Mouse (Mus musculus): ENCODE data around the gene Fam122a. TPM values are rescaled to one million over a fixed set of nuclear protein-coding genes. Genes with fewer than 3 reads are reported as not detected.
A peak's percentile ranks its signal among the peaks of the same experiment; 100 is the strongest.

Gene Fam122a
- polyA plus RNA-seq (2015; fragmentation: Nextera tagmentation; extraction: Ambion mirVana) = 49.9 and 55.2 TPM in 2 replicates

DNA sequence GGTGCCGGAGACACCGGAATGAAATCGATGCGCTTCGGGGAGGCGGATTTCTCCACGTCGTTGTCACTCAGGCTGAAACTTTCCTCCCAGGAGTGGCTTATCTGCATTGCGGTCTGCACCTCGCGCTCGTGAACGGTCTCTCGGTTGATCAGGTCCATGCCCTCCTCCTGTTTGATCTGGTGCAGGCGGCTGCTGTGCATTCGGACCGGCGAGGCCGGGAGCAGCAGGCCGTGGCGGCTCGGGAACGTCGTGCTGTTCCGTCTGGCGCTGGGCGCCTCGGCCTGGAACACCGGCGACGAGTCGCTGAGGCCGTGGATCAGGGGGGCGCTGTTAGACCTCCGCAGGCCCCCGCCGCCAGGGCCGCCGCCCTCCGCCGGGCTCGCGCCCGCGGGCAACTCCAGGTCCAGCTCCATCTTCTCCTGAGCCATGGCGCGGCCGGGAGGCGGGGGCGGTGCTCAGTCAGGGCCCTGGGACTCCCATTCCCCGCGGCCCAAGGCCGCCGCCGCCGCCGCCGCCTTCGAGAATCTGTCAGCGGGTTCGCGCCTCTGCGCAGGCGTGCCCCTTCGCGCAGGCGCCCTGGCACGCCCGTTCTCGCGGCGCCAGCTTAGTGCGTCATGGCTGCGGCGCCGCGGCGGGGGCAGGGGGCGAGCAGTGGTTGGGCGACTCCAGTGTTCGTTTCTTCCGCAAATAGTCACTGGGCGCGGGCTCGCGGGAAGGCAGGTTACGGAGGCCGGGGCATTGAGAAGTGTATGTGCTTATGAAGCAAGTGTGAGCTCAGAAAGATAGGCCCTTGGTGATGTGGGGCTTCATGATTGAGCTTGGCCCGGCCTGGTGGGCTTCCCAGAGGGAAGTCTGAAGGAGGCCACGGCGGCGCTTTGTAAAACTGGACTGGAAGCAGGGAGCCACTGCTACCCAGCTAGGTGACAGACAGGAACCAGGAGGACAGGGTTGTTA lies at the start of gene Fam122a:
Gene Fam122a (minus strand): TSS at position 428 of the 954 bp plus-strand sequence.
- H3K27ac ChIP-seq = peak within 1 kb of the TSS; percentile 94
- no peaks in the 10 kb centered on the region for H3K27me3 ChIP-seq (replicated peaks)
- H3K4me3 ChIP-seq (replicated peaks) = peak within 1 kb of the TSS; percentile 81
- no peaks in the 10 kb centered on the region for H3K9me3 ChIP-seq
- H3K36me3 ChIP-seq = no peaks in the 10 kb centered on the region
- under 1% methylated on average over 91 of the region's 92 CpGs for WGBS
- H3K4me2 ChIP-seq = peak within 1 kb of the TSS; percentile 77
- ATAC-seq (ENCODE audit: insufficient read depth, low FRiP score, low read depth) = peak; percentile 92
- peaks cover 7% of the 10 kb centered on the region; the same call in 1 of the 2 replicates for H3K4me1 ChIP-seq
- peak within 1 kb of the TSS; percentile 89 for H3K9ac ChIP-seq

DNA sequence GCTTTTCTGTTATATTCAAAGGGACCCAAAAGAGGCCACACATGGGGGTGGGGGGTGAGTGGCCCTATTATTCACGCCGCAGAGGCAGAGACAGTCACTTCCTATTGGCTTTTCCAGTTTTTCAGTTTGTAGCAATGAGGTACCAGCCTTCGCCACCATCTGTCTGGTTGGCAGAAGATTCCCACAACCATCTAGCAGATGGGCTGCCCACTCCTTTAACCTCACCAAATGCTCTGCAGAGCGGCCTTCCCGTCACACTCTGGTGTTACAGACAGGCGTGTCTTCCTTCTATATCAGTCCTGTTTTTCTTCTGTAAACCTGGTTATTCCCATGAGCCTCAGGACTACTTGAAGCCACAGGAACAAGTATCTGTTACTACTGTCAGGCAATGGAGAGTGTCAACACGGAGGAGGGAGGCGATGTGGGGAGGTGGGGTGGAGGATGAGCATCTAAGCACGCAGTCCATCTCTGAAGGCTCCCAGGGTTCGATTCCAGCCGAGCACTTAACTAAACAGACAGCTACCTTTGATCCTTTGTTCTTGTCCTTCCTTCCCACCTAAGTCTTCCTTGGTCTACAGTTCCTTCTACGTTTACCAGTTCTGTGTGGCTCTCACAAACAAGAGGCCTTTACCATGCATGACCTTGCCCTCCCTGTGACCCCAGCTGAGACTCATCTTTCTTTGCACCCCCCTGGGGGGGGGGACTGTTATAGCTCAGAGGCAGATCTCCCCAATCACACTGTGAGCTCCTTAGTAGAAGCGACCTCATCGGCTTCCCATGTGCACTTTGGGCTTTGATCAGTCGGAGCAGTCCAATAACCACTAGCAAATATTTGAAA lies 46.5 kb upstream of the Fam122a start:
- H3K4me1 ChIP-seq = no peaks in the 10 kb centered on the region
- no peak for ATAC-seq (ENCODE audit: insufficient read depth, low FRiP score, low read depth)
- WGBS = 69% methylated on average over 15 of the region's 15 CpGs
- no peak overlapping the region for H3K4me3 ChIP-seq (replicated peaks)
- H3K4me2 ChIP-seq = no peak overlapping the region
- no peaks in the 10 kb centered on the region for H3K9me3 ChIP-seq
- H3K27ac ChIP-seq = no peak overlapping the region
- no peaks in the 10 kb centered on the region for H3K36me3 ChIP-seq
- H3K27me3 ChIP-seq (replicated peaks) = no peaks in the 10 kb centered on the region
- H3K9ac ChIP-seq = no peak overlapping the region

DNA sequence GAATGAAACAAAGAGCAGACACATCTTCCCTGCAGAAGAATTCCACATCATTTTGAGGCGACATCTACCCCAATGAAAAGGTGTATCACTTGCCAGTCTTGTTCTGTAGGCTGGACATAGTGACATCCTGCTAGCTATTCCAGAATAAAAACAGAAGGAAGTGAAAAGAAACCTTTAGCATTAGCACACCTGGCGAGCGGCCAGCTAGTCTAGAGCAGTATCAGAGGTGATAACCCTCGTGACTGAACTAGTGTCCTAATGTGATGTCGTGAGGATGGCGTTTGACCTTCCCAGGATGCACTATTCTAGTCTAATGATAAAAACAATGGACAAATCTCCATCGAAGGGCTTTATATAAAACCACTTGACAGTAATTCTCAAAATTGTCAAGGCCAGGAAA lies 44.8 kb upstream of the Fam122a start:
- no peak for ATAC-seq (ENCODE audit: insufficient read depth, low FRiP score, low read depth)
- no peak overlapping the region for H3K4me3 ChIP-seq (replicated peaks)
- 83% methylated on average over 7 of the region's 7 CpGs for WGBS
- no peak overlapping the region for H3K4me2 ChIP-seq
- no peaks in the 10 kb centered on the region for H3K36me3 ChIP-seq
- no peaks in the 10 kb centered on the region for H3K4me1 ChIP-seq
- no peak overlapping the region for H3K9ac ChIP-seq
- no peak overlapping the region for H3K27ac ChIP-seq
- H3K9me3 ChIP-seq = no peaks in the 10 kb centered on the region
- H3K27me3 ChIP-seq (replicated peaks) = no peaks in the 10 kb centered on the region

DNA sequence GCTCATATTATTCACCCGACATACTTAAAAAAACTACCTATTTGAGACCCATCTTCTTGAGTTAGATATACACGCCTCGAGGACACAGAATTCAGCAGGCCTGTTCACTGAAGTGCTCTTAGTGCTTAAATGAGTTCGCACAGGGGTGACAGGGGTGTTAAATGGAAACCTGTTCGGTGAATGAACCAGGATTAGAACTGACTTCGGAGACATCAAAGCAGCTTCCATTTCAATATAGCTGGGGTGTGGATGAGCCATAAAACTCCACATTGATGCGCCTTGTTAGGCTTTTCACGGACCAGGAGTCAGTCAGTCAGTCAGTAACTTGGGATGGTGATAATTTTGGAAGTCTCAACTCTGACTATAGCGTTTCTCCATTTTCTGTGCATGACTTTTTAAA lies 44.0 kb upstream of the Fam122a start:
- ATAC-seq (ENCODE audit: insufficient read depth, low FRiP score, low read depth) = no peak
- Histone ChIP-seq H3K9me3 (no peaks in the 10 kb centered on the region), H3K27ac (no peak overlapping the region)

DNA sequence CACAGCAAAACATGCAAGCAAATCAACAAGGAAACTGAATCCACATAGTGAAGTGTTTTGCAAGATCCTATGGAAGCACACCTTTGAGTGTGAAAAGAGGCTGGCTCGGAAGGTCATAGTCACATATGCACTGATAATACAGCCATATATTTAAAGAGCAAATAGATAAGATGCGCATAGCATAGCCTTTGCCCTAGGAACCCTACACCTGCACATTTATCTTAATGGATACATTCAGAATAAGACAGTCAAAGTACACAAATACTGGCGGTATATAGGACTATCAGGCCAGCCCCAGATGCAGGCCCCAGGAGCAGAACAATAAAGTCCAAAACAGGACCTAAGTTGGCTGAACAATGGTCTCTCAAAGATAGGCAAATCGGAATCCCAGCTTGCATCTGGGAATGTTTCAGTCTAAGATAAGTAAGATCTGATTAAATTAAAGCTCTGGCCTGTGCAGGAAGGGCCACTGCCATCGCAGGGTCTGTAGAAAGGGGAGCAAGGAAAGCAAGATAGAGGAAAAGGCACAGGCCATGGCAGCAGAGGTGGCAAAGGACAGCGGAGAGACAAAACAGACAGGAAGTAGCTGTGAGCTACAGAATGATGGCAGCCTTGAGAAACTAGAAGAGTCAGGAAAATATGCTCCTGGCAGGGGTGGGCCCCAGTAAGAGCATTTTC lies 42.7 kb upstream of the Fam122a start:
- no peaks in the 10 kb centered on the region for H3K4me1 ChIP-seq
- no peaks in the 10 kb centered on the region for H3K36me3 ChIP-seq
- ATAC-seq (ENCODE audit: insufficient read depth, low FRiP score, low read depth) = no peak
- H3K9me3 ChIP-seq = no peaks in the 10 kb centered on the region
- no peak overlapping the region for H3K9ac ChIP-seq
- no peak overlapping the region for H3K4me2 ChIP-seq
- 65% methylated on average over 6 of the region's 6 CpGs for WGBS
- no peak overlapping the region for H3K4me3 ChIP-seq (replicated peaks)
- no peaks in the 10 kb centered on the region for H3K27me3 ChIP-seq (replicated peaks)
- no peak overlapping the region for H3K27ac ChIP-seq

More for the DNA sequence above, 44.0 kb upstream of the Fam122a start:
- Histone ChIP-seq H3K27me3 (replicated peaks) (no peaks in the 10 kb centered on the region), H3K36me3 (no peaks in the 10 kb centered on the region), H3K4me2 (no peak overlapping the region), H3K4me1 (no peaks in the 10 kb centered on the region), H3K9ac (no peak overlapping the region), H3K4me3 (replicated peaks) (no peak overlapping the region)
- 82% methylated on average over 9 of the region's 9 CpGs for WGBS

DNA sequence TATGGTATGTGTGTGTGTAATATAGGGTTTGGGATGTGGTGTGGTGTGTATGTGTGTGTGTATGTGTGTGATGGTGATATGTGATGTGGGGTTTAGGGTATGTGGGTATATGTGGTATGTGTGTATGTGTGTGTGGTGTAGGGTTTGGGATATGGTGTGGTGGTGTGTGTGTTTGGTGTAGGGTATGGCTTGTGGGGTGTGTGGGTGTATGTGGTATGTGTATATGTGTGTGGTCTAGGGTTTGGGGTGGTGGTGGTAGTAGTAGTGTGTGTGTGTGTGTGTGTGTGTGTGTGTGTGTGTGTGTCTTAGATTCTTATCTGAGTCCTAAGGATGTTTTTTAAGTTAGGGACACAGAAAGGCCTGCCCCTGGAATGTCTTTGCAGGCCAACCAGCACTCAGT lies 41.2 kb upstream of the Fam122a start:
- Histone ChIP-seq H3K27ac (no peak overlapping the region), H3K4me3 (replicated peaks) (no peak overlapping the region), H3K27me3 (replicated peaks) (no peaks in the 10 kb centered on the region), H3K36me3 (no peaks in the 10 kb centered on the region), H3K4me1 (no peaks in the 10 kb centered on the region), H3K4me2 (no peak overlapping the region), H3K9ac (no peak overlapping the region), H3K9me3 (no peaks in the 10 kb centered on the region)
- ATAC-seq (ENCODE audit: insufficient read depth, low FRiP score, low read depth) = no peak

DNA sequence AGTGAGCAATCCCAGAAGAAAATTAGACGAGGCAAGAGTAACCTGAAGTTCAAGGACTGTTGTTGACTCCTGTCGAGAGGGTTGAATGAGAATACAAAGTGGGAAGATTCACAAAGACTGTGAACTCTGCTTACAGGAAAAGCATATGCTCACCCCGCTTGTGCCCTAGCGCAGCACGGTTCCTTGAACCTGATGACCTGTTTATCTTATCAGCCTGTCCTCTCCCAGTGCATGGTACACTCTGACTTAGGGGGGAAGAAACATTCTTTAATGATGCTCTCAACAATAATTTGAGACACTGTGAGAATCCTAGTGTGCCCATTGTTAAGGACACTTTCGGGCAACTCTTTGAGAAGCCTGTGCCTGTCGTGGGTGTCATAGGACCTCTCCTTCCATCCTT lies 39.9 kb upstream of the Fam122a start:
- 59% methylated on average over 7 of the region's 7 CpGs for WGBS
- H3K9me3 ChIP-seq = no peaks in the 10 kb centered on the region
- no peak overlapping the region for H3K4me2 ChIP-seq
- no peaks in the 10 kb centered on the region for H3K27me3 ChIP-seq (replicated peaks)
- H3K36me3 ChIP-seq = no peaks in the 10 kb centered on the region
- no peak for ATAC-seq (ENCODE audit: insufficient read depth, low FRiP score, low read depth)
- H3K4me1 ChIP-seq = no peaks in the 10 kb centered on the region
- H3K9ac ChIP-seq = no peak overlapping the region
- no peak overlapping the region for H3K27ac ChIP-seq
- no peak overlapping the region for H3K4me3 ChIP-seq (replicated peaks)

DNA sequence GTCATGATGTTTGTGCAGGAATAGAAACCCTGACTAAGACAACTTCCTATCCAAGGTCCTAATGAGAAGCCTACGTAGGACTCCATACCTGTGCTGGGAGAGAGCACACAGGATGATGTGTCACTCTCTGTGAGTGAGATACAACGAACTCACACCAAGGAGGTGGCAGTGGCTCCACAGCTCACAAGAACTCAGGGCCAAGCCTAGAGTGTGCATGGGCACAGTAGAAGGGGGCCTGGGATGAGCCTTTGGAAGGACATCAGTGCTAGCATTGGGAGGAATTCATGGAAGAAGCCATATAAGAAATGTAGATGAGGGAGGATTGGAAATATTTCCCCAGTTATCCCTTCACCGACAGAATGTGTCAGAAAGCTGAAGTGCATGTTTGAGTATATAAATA lies 38.8 kb upstream of the Fam122a start:
- Histone ChIP-seq H3K4me1 (no peaks in the 10 kb centered on the region), H3K27ac (no peak overlapping the region), H3K4me3 (replicated peaks) (no peak overlapping the region), H3K4me2 (no peak overlapping the region), H3K9ac (no peak overlapping the region), H3K36me3 (no peaks in the 10 kb centered on the region), H3K27me3 (replicated peaks) (no peaks in the 10 kb centered on the region), H3K9me3 (no peaks in the 10 kb centered on the region)
- WGBS = 87% methylated on average over 3 of the region's 3 CpGs
- no peak for ATAC-seq (ENCODE audit: insufficient read depth, low FRiP score, low read depth)

DNA sequence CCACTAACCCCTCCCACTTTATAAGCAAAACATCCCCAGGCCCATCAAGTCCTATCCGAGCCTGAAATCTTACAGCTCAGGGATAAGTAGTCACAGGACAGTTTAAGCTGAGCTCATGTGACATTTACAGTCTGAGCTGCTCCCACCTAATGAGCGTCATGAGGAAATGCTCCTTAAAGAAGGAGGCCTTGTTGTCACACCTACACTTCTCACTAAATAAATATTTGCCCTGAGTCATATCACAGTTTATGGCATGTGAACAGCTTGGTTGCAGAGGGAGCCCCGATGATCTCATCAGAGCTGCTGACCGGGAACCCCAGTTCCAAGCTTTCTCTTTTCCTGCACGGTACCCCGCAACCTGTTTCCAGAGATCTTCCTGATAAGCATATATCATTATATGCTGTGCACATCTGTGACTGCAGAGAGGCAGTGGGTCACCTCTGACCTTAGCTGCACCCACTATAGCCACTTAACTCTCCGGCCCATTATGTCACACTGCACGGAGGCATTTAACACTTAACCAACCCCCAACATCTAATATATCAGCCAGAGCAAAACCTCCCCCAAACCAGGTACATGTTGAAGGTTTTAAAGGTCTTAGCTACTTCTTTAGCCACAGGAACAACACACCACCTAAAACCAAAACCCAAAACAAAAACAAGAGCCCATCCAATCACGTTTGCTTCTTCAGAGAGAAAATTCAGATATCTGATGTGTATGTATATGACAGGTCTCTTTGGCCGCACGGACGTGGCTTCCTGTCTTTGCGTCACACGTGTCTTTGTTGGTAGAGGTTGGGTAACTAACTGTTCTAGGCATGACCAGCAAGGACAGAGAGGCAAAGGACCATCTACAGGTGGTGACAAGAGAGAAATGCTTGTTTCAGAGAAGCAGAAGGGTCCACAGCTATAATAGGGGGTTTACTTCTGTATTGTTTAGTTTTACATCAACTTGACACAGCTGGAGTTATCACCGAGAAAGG lies 37.8 kb upstream of the Fam122a start:
- H3K27ac ChIP-seq = peak overlapping the region; percentile 13; the same call in 1 of the 2 replicates
- no peak overlapping the region for H3K9ac ChIP-seq
- H3K4me2 ChIP-seq = peak overlapping the region; percentile 16; the same call in 1 of the 2 replicates
- peak; percentile 61 for ATAC-seq (ENCODE audit: insufficient read depth, low FRiP score, low read depth)
- H3K4me3 ChIP-seq (replicated peaks) = no peak overlapping the region
- H3K4me1 ChIP-seq = no peaks in the 10 kb centered on the region
- no peaks in the 10 kb centered on the region for H3K27me3 ChIP-seq (replicated peaks)
- 68% methylated on average over 15 of the region's 15 CpGs for WGBS
- H3K36me3 ChIP-seq = no peaks in the 10 kb centered on the region
- H3K9me3 ChIP-seq = no peaks in the 10 kb centered on the region

DNA sequence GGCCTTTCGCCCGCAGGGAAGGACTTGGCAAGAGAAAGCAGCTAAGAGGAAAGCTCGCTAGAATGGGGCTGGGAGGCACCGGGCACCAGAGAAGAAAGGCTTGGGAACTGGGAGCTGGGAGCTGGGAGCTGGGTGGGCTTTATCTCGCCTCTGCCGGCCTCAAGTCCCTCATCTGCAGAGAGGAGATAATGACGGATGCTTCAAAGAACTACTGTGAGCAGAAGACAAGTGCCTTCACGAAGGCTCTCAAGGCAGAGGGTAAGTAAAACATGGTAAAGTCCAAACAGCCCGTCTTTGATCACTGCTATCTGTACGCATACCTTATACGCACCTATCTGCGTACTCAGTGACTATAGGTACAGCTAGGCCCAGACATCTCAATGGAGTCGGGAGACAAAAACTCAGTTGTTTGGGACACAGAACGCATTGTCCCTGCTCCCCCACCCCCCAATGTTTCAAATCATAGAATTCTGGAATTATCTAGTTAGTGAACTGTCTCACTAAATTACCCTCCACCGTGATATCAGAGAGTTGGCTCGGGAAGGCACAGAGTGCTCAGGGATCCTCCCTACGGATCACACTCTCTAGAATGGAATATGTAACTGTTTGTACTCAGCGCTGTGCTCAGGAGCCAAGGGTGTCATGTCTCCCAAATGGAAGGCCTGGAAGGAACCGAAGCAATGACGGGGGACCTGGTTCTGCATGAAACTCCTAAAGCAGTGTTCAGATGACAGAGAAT lies 36.1 kb upstream of the Fam122a start:
- H3K4me2 ChIP-seq = no peak overlapping the region
- no peaks in the 10 kb centered on the region for H3K36me3 ChIP-seq
- H3K9me3 ChIP-seq = no peaks in the 10 kb centered on the region
- H3K9ac ChIP-seq = no peak overlapping the region
- no peak overlapping the region for H3K27ac ChIP-seq
- no peaks in the 10 kb centered on the region for H3K27me3 ChIP-seq (replicated peaks)
- H3K4me3 ChIP-seq (replicated peaks) = no peak overlapping the region
- H3K4me1 ChIP-seq = no peaks in the 10 kb centered on the region
- ATAC-seq (ENCODE audit: insufficient read depth, low FRiP score, low read depth) = peak; percentile 88
- WGBS = 69% methylated on average over 20 of the region's 20 CpGs

Data from stomach, embryonic 15.5 days (tissue).